Mouse (Mus musculus): ENCODE measurements around the gene Ankub1.

- TF ChIP-seq CTCF (IDR thresholded peaks at IDR 0.05; ENCODE audit: low read depth), result no peak
- no peak for TF ChIP-seq EP300 (optimal IDR thresholded peaks at IDR 0.05)
These were observed 39.0 kb downstream of the Ankub1 start for GRCm38 (mm10) chr3:57653646-57654045.
